Mouse (Mus musculus) neural tube, embryonic 10.5 days (tissue): ENCODE results near the gene Bpifb9a.
"Not testable (repeated sequence)": the region's sequence is repeated elsewhere in the genome, so short reads cannot be mapped to it uniquely, and the experiment has no call there.

Source experiments
- DNase-seq: peaks from one replicate; pipeline ENCODE4 v3.0.0-alpha.2; 2017; ENCODE audit warnings: low spot score; ENCODE audit errors: extremely low spot score

The Bpifb9a gene

GRCm38 (mm10) chr2:154257554-154257953 lies at the start of gene Bpifb9a:
TSS of gene Bpifb9a (plus strand) at chr2:154257854.
- not testable (repeated sequence) for DNase-seq

GRCm38 (mm10) chr2:154209112-154209511 lies 48.5 kb upstream of the Bpifb9a start:
- no peak for DNase-seq

- no peak for DNase-seq
Measured at GRCm38 (mm10) chr2:154211121-154211520, 46.5 kb upstream of the Bpifb9a start.

GRCm38 (mm10) chr2:154211881-154212280 lies 45.8 kb upstream of the Bpifb9a start:
- no peak for DNase-seq

GRCm38 (mm10) chr2:154215191-154215590 lies 42.5 kb upstream of the Bpifb9a start:
- peak; percentile 77 for DNase-seq

- DNase-seq, result no peak
Measured at GRCm38 (mm10) chr2:154219950-154220349, 37.7 kb upstream of the Bpifb9a start.

- DNase-seq, result peak; percentile 54
Measured at GRCm38 (mm10) chr2:154223265-154223916, 34.3 kb upstream of the Bpifb9a start, which contains the start of gene Bpifb5. TSS of gene Bpifb5 (plus strand) at chr2:154223742.

- DNase-seq, result peak; percentile 30
Measured at GRCm38 (mm10) chr2:154223917-154224273, 33.8 kb upstream of the Bpifb9a start.

GRCm38 (mm10) chr2:154226991-154227390 lies 30.7 kb upstream of the Bpifb9a start:
- no peak for DNase-seq

- no peak for DNase-seq
Measured at GRCm38 (mm10) chr2:154227830-154228229, 29.8 kb upstream of the Bpifb9a start.

- no peak for DNase-seq
Measured at GRCm38 (mm10) chr2:154233426-154233825, 24.2 kb upstream of the Bpifb9a start.

GRCm38 (mm10) chr2:154240771-154241170 lies 16.9 kb upstream of the Bpifb9a start:
- DNase-seq, result no peak

- not testable (repeated sequence) for DNase-seq
Measured at GRCm38 (mm10) chr2:154242726-154243125, 14.9 kb upstream of the Bpifb9a start.

- DNase-seq, result no peak
Measured at GRCm38 (mm10) chr2:154243356-154244036, 14.2 kb upstream of the Bpifb9a start.

- no peak for DNase-seq
Measured at GRCm38 (mm10) chr2:154245322-154245721, 12.3 kb upstream of the Bpifb9a start.

- DNase-seq, result not testable (repeated sequence)
Measured at GRCm38 (mm10) chr2:154255254-154255653, 2.4 kb upstream of the Bpifb9a start.

GRCm38 (mm10) chr2:154255770-154256169 lies 1.9 kb upstream of the Bpifb9a start:
- DNase-seq, result no peak

- DNase-seq, result not testable (repeated sequence)
Measured at GRCm38 (mm10) chr2:154264397-154264796, 6.7 kb downstream of the Bpifb9a start.

- DNase-seq, result not testable (repeated sequence)
Measured at GRCm38 (mm10) chr2:154291866-154292265, 34.2 kb downstream of the Bpifb9a start.

- no peak for DNase-seq
Measured at GRCm38 (mm10) chr2:154292833-154293232, 35.2 kb downstream of the Bpifb9a start.

GRCm38 (mm10) chr2:154294746-154295145 lies 37.1 kb downstream of the Bpifb9a start:
- peak; percentile 70 for DNase-seq

- peak; percentile 78 for DNase-seq
Measured at GRCm38 (mm10) chr2:154300496-154300895, 42.8 kb downstream of the Bpifb9a start.

GRCm38 (mm10) chr2:154301763-154302162 lies 44.1 kb downstream of the Bpifb9a start:
- no peak for DNase-seq
